Mouse (Mus musculus) liver, embryonic 11.5 days (tissue): ENCODE data around the gene Uchl3. TPM values are rescaled to one million over a fixed set of nuclear protein-coding genes. Genes with fewer than 3 reads are reported as not detected.

Source experiments
- ATAC-seq: fragments of 200-750 bp; cut with Nextera tagmentation; replicated peaks from 2 replicates; pipeline ENCODE4 v1.8.0; 2017; ENCODE audit warnings: moderate number of reproducible peaks, mild to moderate bottlenecking, moderate TSS enrichment, moderate library complexity; ENCODE audit not compliant: low FRiP score
- DNase-seq: peaks from one replicate; pipeline ENCODE4 v3.0.0-alpha.2; 2017; ENCODE audit warnings: low spot score
- H3K27ac ChIP-seq: fragments of 300-500 bp; sonication (generic); 2 replicates; pipeline ENCODE4 v1.5.1; 2014; ENCODE audit warnings: mild to moderate bottlenecking, low read depth, low read length, control low read depth
- H3K27me3 ChIP-seq: fragments of 300-500 bp; sonication (generic); replicated peaks from 2 replicates; pipeline ENCODE4 v1.6.1; 2014; ENCODE audit warnings: low read length, mixed read lengths; ENCODE audit not compliant: control insufficient read depth, insufficient read depth
- H3K36me3 ChIP-seq: fragments of 300-500 bp; sonication (generic); 2 replicates; pipeline ENCODE4 v1.6.1; 2014; ENCODE audit warnings: mild to moderate bottlenecking, low read length, moderate library complexity, mixed read lengths; ENCODE audit not compliant: control insufficient read depth, insufficient read depth
- H3K4me1 ChIP-seq: fragments of 300-500 bp; sonication (generic); replicated peaks from 2 replicates; pipeline ENCODE4 v1.6.1; 2014; ENCODE audit warnings: low read length, mixed read lengths; ENCODE audit not compliant: control insufficient read depth, insufficient read depth
- H3K4me2 ChIP-seq: fragments of 300-500 bp; sonication (generic); 2 replicates; pipeline ENCODE4 v1.6.1; 2014; ENCODE audit warnings: mild to moderate bottlenecking, control low read depth, moderate library complexity
- H3K4me3 ChIP-seq: fragments of 300-500 bp; sonication (generic); 2 replicates; pipeline ENCODE4 v1.5.1; 2014; ENCODE audit warnings: low read depth, low read length, control low read depth
- H3K9ac ChIP-seq: fragments of 300-500 bp; sonication (generic); 2 replicates; pipeline ENCODE4 v1.6.1; 2014; ENCODE audit warnings: low read depth, low read length, control low read depth
- H3K9me3 ChIP-seq: fragments of 300-500 bp; sonication (generic); 2 replicates; pipeline ENCODE4 v1.6.1; 2016; ENCODE audit warnings: low read length, inconsistent platforms, mixed read lengths; ENCODE audit not compliant: control insufficient read depth
- WGBS: fragments of 180-500 bp; shearing (Covaris S2); extraction: QIAGEN DNeasy Blood & Tissue Kit; methylation state at CpG from one replicate; pipeline ENCODE4 v1.1.7; 2014; 5-methylcytosine and 5-hydroxymethylcytosine counted together
- polyA plus RNA-seq: library from polyadenylated mRNA; unstranded; fragments of >200 nt; fragmentation: Nextera tagmentation; extraction: Ambion mirVana; gene quantifications from 2 replicates; pipeline ENCODE4 v1.2.1, GENCODE M21; 2014

Gene Uchl3
- polyA plus RNA-seq, 1 experiment from 2014 or later = 187 TPM

DNA sequence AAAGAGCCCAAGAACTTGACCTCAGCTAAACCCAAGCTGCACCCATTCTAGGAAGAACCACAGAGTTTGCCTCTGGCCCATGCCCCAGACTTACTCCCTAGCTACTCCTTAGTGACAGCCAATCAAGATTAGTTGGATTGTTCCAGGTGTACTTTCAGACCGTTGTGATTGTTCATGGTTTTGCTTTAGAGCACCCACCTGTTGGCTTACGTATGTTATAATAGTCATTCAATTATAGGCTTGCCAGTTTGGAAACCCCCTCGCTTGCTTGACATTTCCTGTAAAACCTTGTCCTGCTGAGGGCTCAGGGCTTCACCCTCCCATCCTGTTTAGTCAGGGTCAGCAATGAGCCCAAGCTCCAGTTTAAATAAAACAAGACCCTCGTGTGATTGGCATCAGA is 50.7 kb downstream of the Uchl3 start:
- 76% methylated on average over 4 of the region's 4 CpGs for WGBS
- H3K4me1 ChIP-seq = no peaks in the 10 kb centered on the region
- no peaks in the 10 kb centered on the region for H3K36me3 ChIP-seq
- no peak overlapping the region for H3K4me3 ChIP-seq
- ATAC-seq = no peak
- H3K4me2 ChIP-seq = no peak overlapping the region
- no peak overlapping the region for H3K9ac ChIP-seq
- no peak overlapping the region for H3K27ac ChIP-seq
- H3K9me3 ChIP-seq = no peaks in the 10 kb centered on the region
- H3K27me3 ChIP-seq = no peaks in the 10 kb centered on the region
- no peak for DNase-seq

- no peak overlapping the region for H3K4me2 ChIP-seq
- no peak overlapping the region for H3K4me3 ChIP-seq
- 85% methylated on average over 5 of the region's 5 CpGs for WGBS
- no peaks in the 10 kb centered on the region for H3K4me1 ChIP-seq
- ATAC-seq (no peak), DNase-seq (no peak)
- H3K9me3 ChIP-seq = no peaks in the 10 kb centered on the region
- no peak overlapping the region for H3K9ac ChIP-seq
- no peaks in the 10 kb centered on the region for H3K27me3 ChIP-seq
- H3K36me3 ChIP-seq = no peaks in the 10 kb centered on the region
- H3K27ac ChIP-seq = no peak overlapping the region
Observed at GRCm38 (mm10) chr14:101707088-101707487, 53.3 kb downstream of the Uchl3 start.

DNA sequence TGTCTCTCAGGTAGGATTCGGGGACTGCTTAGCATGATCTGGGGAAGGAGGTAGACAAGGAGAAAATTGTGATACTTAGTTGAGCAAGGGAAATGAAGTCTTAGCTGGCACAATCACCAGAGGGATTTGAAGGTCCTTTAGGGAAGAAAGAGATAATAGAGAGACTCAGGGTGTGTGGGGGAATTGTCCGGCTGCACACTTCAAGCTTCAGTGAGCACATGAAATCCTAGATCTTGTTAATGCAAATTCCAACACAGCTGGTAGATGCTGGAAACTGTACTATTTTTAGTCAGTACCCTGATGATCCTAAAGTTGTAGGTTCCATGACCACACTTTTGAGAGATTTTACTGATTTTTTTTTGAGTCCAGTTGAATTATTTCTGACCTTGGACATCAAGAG is 60.6 kb downstream of the Uchl3 start:
- no peak overlapping the region for H3K9ac ChIP-seq
- H3K36me3 ChIP-seq = no peaks in the 10 kb centered on the region
- no peaks in the 10 kb centered on the region for H3K9me3 ChIP-seq
- no peak for DNase-seq
- 84% methylated on average over 2 of the region's 2 CpGs for WGBS
- no peak overlapping the region for H3K4me2 ChIP-seq
- ATAC-seq = no peak
- H3K27me3 ChIP-seq = no peaks in the 10 kb centered on the region
- H3K4me1 ChIP-seq = no peaks in the 10 kb centered on the region
- H3K4me3 ChIP-seq = no peak overlapping the region
- H3K27ac ChIP-seq = no peak overlapping the region

DNA sequence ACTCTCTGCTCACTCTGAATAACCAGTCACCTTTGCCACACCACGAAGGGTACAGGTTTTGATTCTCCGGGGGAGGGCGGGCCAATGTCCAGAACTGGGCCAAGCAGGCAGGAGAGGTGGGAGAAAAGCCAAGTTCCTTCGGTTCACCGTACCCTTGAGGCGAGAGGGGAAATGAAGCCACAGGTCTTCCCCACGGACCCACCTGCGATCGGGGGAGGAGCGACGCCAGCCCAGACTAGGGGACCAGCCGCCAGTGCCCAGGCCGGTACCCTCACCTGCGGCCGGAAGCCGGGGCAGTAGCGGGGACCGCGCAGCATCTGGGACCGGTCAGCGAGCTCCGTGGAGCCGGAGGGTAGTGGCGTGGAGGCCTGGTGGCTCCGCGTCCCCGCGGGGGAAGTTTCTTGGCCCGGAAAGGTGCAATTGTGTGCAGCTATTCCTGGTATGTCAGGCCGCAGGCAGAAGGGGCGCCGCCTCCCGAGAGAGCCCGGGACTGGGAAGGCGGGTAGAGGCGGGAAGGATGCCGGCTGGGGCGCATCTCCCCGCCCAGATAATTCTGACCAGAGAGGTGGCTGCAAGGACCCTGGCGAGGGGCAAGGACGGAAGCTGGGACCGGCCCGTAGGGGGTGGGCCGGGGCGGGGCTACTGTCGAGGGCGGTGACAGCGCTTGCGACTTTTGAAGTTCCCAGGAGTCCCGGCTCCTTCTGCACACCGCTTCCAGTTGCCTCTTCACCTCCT is 75.6 kb downstream of the Uchl3 start, which contains the start of the genes Gm9922 and Lmo7:
Gene Gm9922, minus strand, starts transcription at position 578 of the 735 bp plus-strand sequence.
Gene Lmo7, plus strand, starts transcription at position 721 of the 735 bp plus-strand sequence.
- ATAC-seq (peak; percentile 70), DNase-seq (peak; percentile 64)
- no peak within 1 kb of the TSS for H3K9ac ChIP-seq
- H3K4me1 ChIP-seq = no peaks in the 10 kb centered on the region
- H3K9me3 ChIP-seq = no peaks in the 10 kb centered on the region
- under 1% methylated on average over 51 of the region's 51 CpGs for WGBS
- H3K4me3 ChIP-seq = peak within 1 kb of the TSS; percentile 58
- peaks cover 29% of the 10 kb centered on the region for H3K27me3 ChIP-seq
- H3K27ac ChIP-seq = no peak within 1 kb of the TSS
- peak within 1 kb of the TSS; percentile 89 for H3K4me2 ChIP-seq
- H3K36me3 ChIP-seq = no peaks in the 10 kb centered on the region

DNA sequence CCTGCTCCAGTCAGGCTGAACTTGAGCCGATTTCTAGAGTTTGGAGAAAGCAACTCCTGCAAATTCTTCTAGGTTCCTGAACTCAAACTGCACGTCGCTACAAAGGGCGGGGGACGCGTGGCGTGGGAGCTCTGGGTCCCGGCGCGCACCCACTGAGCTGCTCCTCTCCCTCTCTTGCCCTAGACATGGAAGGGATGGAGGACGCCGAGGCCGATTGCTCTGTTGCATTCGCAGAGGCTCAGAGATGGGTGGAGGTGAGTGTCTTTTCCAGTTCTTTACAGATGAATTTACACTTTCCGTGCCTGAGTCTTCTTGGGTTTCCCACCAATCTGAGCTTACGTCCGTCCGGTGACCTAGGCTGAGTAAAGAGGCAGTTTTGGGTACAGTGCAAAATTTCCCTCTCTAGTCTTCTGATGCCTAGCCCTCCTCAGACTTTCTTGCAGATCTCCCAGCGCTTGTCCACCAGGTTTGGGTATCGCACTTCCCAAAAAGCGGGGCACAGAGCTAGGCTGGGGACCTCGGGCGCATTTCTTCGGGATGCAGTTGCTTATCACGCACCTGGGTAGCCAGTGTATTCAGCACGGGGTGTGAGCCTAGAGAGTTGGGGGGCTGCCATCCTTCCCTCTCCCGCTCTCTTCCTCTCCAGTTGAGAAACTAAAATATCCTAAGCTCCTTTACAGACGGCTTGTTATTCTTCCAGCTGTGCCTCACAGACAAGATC is 76.4 kb downstream of the Uchl3 start:
- 2% methylated on average over 28 of the region's 28 CpGs for WGBS
- ATAC-seq = peak; percentile 27; the same call in 1 of the 2 replicates
- Histone ChIP-seq H3K4me2 (peak overlapping the region; percentile 89), H3K27me3 (peaks cover 29% of the 10 kb centered on the region), H3K4me1 (no peaks in the 10 kb centered on the region), H3K9me3 (no peaks in the 10 kb centered on the region), H3K36me3 (no peaks in the 10 kb centered on the region), H3K4me3 (peak overlapping the region; percentile 58), H3K27ac (no peak overlapping the region), H3K9ac (no peak overlapping the region)
- DNase-seq = no peak

DNA sequence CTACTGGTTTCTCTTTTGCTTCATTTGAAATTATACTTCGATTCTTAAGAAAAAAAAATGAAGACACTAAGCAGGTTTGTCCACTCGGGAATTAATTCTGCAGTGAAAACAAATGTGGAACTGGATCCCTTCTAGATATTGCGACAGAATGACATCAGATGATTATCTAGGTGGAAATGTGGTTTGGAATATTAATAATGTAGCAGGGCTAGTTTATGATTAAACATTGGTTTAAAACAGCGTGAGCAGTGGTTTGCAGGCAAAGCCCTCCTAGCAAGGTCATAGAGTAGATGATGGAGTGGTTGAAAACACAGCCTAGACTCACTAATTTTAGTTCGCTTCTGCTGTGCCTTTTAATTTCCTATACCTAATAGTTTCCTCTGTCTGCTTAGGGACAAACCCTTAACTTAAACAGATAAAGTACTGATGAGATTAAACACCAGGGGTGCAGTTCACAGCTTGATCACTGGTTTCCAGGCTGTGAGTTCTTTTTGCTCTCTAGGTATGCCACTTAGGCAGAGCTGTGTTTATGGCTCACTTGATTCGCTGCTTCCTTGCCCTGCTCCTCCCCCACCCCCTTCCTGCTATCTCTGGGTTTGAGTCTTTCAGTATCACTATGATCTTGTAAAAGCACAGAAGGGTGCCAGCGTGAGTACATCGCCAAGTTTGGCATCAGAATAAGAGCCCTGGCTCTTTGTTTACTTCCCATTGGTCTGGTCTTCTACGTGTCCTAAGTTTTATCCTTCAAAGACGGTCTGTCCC is 80.0 kb downstream of the Uchl3 start:
- Histone ChIP-seq H3K27ac (no peak overlapping the region), H3K27me3 (peaks cover 22% of the 10 kb centered on the region), H3K4me2 (no peak overlapping the region), H3K36me3 (no peaks in the 10 kb centered on the region), H3K4me1 (no peaks in the 10 kb centered on the region), H3K9me3 (no peaks in the 10 kb centered on the region), H3K9ac (no peak overlapping the region), H3K4me3 (no peak overlapping the region)
- 25% methylated on average over 10 of the region's 10 CpGs for WGBS
- DNase-seq (no peak), ATAC-seq (no peak)

DNA sequence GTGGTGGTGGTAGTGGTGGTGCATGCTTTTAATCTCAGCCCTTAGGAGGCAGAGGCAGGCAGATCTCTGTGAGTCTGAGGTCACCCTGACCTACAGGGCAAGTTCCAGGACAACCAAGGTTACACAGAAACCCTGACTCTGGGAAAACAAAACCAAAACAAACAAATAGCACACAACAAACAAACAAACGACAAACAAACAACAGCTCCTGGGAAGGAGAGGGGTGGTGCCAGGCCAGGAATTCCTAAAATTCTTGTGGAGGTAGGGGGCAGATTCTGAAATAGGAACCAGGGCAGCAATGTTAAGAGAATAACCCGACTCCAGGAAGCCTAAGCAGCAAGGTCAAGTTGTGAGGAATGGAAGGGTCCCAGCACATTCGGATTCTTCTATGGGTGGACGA is 83.7 kb downstream of the Uchl3 start:
- no peaks in the 10 kb centered on the region for H3K27me3 ChIP-seq
- WGBS = 73% methylated on average over 4 of the region's 4 CpGs
- H3K9ac ChIP-seq = no peak overlapping the region
- H3K27ac ChIP-seq = no peak overlapping the region
- DNase-seq (no peak), ATAC-seq (no peak)
- H3K4me1 ChIP-seq = no peaks in the 10 kb centered on the region
- no peak overlapping the region for H3K4me3 ChIP-seq
- no peak overlapping the region for H3K4me2 ChIP-seq
- H3K36me3 ChIP-seq = no peaks in the 10 kb centered on the region
- no peaks in the 10 kb centered on the region for H3K9me3 ChIP-seq
